Mouse (Mus musculus) heart, postnatal 14 days (tissue): ENCODE data around the gene Ctsk. TPM values are rescaled to one million over a fixed set of nuclear protein-coding genes. Genes with fewer than 3 reads are reported as not detected.

Source experiments
- DNase-seq, 2 experiments: peaks; one replicate each; pipeline ENCODE4 v3.0.0; 2021 to 2022
- intact Hi-C: fragments of 180-260 bp; cut with DNase I; formaldehyde crosslinking; loops from one replicate; pipeline ENCODE4 v1.15.1; 2025
- long read RNA-seq, 2 experiments: library from polyadenylated mRNA; stranded (forward); transcript quantifications; one replicate each; pipeline ENCODE4 v2.0.0; 2021
- total RNA-seq, 2 experiments: library from RNA; stranded (reverse); gene quantifications; 2 replicates each; pipeline ENCODE4 v1.2.3; 2021

Gene Ctsk
- 10 to 100 TPM; 13.6 to 14.3 TPM for total RNA-seq
- long read RNA-seq, experiment 1, transcript Ctsk-201 (8 exons, 1,512 nt): major isoform, 11 of 11 reads
- long read RNA-seq, experiment 1, partial matches to known transcripts: 0 of 11 reads
- long read RNA-seq, experiment 1, other reads (novel, unspliced or antisense): 0 of 11 reads
- long read RNA-seq, experiment 2, transcript Ctsk-201 (8 exons, 1,512 nt): major isoform, 7 of 10 reads
- long read RNA-seq, experiment 2, partial matches to known transcripts: 1 of 10 reads
- long read RNA-seq, experiment 2, other reads (novel, unspliced or antisense): 2 of 10 reads

GRCm38 (mm10) chr3:95499024-95499423 is at the start of gene Ctsk:
Gene Ctsk (plus strand): TSS chr3:95499256.
- intact Hi-C loops: no loop called here
- no peak for DNase-seq

- intact Hi-C loops: loop anchor here (2.0 kb wide), 1 partner anchor 102 kb away; no protein-coding TSS in a partner anchor
- peak; percentile 39 to 70 for DNase-seq
These were observed 48.6 kb upstream of the Ctsk start for GRCm38 (mm10) chr3:95450408-95450807.

DNA sequence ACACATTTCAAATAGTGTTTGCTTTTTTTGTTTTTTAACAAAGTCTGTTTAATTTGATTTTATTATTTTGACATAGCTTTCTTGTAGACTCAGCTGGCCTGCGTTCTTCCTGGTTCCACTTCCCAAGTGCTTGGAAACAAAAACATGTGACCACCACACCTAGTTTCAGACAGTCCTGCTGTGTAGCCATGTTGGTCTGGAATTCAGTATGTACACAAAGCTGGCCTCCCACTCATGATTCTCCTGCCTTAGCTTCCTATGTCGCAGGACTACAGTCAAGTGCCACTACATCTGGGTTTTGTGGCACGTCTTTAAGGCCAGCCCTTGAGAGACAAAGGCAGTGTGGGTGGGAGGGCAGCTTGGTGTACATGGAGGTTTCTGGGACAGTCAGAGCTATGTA is 48.1 kb upstream of the Ctsk start:
- DNase-seq: no peak
- intact Hi-C loops: loop anchor here (2.0 kb wide), 1 partner anchor 102 kb away; no protein-coding TSS in a partner anchor

DNA sequence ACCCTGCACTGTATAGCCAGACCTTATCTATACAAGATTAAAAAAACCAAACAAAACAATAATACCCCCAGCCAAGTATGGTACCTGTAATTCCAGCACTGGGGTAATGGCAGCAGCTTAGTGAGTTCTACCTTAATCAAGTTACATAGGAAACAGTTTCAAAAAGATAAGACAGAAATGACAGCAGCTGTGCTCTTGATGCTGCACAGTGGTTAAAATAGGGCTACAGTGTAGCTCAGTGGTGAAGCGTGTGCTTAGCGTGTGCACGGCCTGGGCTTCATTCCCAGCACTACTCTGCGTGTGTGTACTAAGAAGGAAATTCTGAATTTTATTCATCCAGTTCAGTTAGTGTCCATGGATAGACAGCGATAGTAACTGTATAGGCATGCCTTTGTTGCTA is 42.7 kb upstream of the Ctsk start:
- intact Hi-C loops: no loop called here
- DNase-seq: no peak

DNA sequence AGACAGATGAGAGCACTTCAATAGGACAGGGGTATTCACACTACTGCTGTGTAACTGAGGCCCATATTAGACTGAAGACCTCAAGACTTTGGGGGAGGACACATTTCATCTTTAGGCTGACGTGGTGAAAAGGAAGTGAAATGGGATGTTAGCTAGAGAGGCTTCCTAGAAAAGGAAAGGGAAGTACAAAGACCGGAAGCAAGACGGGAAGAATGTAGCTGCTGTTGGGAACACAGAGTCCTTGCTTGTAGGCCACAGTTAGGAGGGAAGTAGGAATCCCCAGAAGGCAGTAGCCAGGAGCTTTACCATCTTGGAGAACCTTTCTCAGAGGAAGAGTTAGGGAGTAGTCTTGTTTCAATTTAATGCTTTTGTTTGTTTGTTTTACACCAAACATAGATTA is 41.3 kb upstream of the Ctsk start:
- intact Hi-C loops: no loop called here

GRCm38 (mm10) chr3:95459381-95459780 is 39.7 kb upstream of the Ctsk start:
- intact Hi-C loops: no loop called here

More for the DNA sequence above, 41.3 kb upstream of the Ctsk start:
- DNase-seq: no peak

DNA sequence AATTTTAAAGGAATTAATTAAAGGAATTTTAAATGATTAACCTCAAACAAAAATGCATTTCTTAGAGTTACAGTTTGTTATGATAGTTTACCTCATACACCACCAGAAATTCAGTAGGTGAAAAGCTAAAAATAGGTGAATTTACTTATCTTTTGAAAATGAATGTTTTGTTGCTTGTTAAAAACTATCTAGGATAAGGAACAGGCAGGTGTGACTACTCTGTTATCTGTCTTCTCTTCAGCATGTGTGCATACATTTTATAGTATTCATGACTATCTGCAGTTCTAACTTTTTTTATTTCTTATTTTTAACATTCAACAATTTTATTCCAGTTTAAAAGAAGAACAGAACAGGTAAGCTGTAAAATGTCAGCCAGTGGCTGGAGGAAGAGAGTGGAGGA is 35.2 kb upstream of the Ctsk start:
- intact Hi-C loops: no loop called here

More at GRCm38 (mm10) chr3:95459381-95459780, 39.7 kb upstream of the Ctsk start:
- DNase-seq: no peak

DNA sequence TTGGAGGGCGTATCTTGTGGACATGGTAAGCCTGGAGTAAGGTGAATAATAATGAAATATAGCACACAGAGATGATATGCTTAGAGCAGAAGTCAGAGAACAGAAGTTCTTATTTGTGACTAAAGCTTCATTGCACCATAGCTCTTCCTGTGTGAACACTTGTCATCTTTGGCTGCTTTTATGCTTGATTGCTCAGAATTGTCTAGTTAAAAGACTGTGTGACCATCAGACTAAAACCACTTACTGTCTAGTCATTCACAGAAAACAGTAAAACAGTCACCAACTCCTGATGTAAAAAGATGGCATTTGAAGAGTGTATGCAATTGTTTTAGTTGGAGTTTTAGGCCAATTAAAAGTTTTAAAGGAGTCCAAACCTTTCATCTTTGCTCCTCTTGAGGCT is 20.1 kb upstream of the Ctsk start:
- intact Hi-C loops: no loop called here
- no peak for DNase-seq

More for the DNA sequence above, 35.2 kb upstream of the Ctsk start:
- DNase-seq: no peak

- intact Hi-C loops: no loop called here
- DNase-seq: no peak
These were observed 12.6 kb upstream of the Ctsk start for GRCm38 (mm10) chr3:95486421-95486820.

GRCm38 (mm10) chr3:95488679-95489078 is 10.4 kb upstream of the Ctsk start:
- intact Hi-C loops: no loop called here
- DNase-seq: no peak

DNA sequence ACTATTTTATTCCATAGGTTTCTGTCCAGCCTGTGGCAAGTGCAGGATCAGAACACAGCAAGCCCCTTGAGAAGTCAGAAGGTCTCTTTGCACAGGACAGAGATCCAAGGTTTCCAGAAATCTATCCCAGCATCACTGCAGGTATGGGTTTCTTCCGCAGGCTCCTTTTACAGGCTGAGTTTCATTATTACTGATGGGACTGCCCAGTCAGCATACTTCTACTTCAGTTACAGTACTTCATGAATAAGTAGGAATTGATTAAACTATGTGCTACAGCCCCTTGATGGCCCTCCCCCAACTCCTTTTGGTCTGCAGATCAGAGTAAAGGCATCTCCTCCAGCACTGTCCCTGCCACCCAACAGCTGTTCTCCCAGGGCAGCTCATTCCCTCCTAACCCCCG is 8.8 kb upstream of the Ctsk start:
- intact Hi-C loops: no loop called here

DNA sequence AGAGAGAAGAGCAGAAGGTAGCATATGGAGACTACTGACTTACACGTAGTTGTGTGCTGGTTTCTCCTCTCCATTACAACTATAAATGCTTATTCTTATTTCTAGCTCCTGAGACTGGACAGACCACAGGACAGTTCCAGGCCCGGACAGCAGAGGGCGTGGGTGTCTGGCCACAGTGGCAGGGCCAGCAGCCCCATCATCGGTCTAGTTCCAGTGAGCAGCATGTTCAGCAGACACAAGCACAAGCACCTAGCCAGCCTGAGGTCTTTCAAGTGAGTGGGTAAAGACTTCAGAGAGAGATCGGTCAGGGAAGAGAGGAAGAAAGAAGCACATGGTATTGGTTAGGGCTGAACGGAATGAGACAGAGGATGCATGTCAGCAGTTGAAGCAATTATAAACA is 4.7 kb upstream of the Ctsk start:
- DNase-seq: peak; percentile 59 to 73
- intact Hi-C loops: no loop called here

More for the DNA sequence above, 8.8 kb upstream of the Ctsk start:
- no peak for DNase-seq

GRCm38 (mm10) chr3:95498229-95498628 is 827 bp upstream of the Ctsk start:
- DNase-seq: no peak
- intact Hi-C loops: no loop called here

- DNase-seq: no peak
These were observed 562 bp downstream of the Ctsk start for GRCm38 (mm10) chr3:95499496-95500140.

GRCm38 (mm10) chr3:95502312-95502711 is 3.3 kb downstream of the Ctsk start:
- intact Hi-C loops: no loop called here
- DNase-seq: no peak

More at GRCm38 (mm10) chr3:95499496-95500140, 562 bp downstream of the Ctsk start:
- intact Hi-C loops: no loop called here

GRCm38 (mm10) chr3:95509348-95509747 is 10.3 kb downstream of the Ctsk start:
- intact Hi-C loops: no loop called here
- DNase-seq: no peak

- intact Hi-C loops: loop anchor here (10.0 kb wide), 1 partner anchor 323 kb away; no protein-coding TSS in a partner anchor
These were observed 12.6 kb downstream of the Ctsk start for GRCm38 (mm10) chr3:95511611-95512180.

DNA sequence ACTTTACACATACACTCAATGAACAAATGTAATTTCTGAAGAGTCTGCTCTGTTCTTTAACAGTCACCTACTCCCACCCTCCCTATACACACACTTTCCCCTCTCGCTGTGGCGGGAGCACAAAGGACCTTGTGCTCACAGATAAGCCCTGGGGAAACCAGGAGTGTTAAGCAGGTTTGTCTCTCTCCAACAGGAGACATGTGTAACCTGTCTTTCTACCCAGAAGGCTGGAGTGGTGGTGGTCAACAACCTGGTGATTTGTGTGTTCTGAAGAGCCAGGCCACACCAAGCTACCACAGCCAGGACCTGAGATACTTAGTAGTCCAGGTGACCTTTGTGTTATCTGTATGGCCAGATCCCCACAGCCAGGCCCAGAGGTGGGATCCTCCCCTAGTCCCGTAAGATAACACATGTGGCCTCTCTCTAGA is 17.6 kb downstream of the Ctsk start:
- intact Hi-C loops: loop anchor here (5.0 to 10.0 kb wide), 3 partner anchors 106 to 318 kb away; partner anchors contain the start of gene Ensa
- DNase-seq: no peak

More at GRCm38 (mm10) chr3:95511611-95512180, 12.6 kb downstream of the Ctsk start:
- no peak for DNase-seq

DNA sequence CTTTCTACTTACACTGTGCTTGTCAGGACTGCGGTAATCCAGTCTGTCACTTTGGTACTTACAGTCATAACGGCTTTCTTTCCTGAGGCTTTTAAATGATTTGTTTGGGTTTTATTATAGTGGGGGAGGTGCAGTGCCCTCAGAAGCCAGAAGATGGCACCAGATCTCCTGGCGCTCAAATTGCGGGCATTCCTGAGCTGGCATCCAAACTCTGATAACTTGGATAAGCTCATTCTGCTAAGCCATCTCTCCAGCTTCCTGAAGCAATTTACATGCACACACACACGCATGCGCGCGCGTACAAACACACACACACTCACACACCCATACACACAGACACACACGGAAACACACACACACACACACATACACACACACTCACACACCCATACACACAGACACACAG is 18.4 kb downstream of the Ctsk start:
- intact Hi-C loops: loop anchor here (5.0 to 10.0 kb wide), 3 partner anchors 105 to 317 kb away; partner anchors contain the start of gene Ensa
- DNase-seq: peak; percentile 55 to 68

DNA sequence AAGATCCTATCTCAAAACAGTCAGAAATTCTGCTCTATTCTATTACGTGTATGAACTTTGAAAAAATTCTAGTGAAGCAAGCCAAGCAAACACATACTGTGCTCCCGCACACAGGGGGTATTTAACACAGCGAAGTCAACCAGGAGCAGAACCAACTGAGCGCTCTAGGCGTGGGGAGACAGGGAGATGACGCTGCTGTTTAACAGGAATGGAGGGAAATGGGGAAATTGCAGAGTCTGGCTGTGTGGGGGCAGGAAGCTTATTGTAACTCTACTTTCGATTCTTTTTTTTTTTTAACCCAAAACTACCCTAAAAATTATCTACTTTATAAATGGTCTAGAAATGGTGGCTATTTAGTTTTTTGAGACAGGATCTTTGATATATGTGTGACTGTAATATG is 19.8 kb downstream of the Ctsk start:
- DNase-seq: no peak
- intact Hi-C loops: loop anchor here (5.0 to 10.0 kb wide), 3 partner anchors 103 to 316 kb away; partner anchors contain the start of gene Ensa

- intact Hi-C loops: loop anchor here (5.0 to 10.0 kb wide), 3 partner anchors 103 to 315 kb away; partner anchors contain the start of gene Ensa
These were observed 20.3 kb downstream of the Ctsk start for GRCm38 (mm10) chr3:95519315-95519714.

More at GRCm38 (mm10) chr3:95519315-95519714, 20.3 kb downstream of the Ctsk start:
- DNase-seq: no peak
